ENCODE assay signal across 12 mouse cellular contexts in the genomic region with DNA sequence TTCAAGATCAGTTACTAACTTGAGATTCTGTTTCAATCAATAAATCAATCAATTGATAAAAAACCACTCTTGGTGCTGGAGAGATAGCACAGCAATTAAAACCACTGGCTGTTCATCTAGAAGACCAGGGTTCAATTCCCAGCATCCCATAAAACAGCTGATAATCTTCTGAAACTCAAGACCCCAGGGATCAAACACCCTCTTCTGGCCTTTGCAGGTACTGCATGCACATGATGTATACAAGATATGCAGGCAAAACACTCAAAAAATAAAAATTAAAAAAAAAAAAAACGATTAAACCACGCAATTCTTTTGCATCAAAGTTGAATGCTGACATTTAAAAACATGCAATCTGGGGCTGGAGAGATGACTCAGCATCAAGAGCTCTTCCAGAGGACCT. TPM values are rescaled to one million over a fixed set of nuclear protein-coding genes. Genes with fewer than 3 reads are reported as not detected.
A peak's percentile ranks its signal among the peaks of the same experiment; 100 is the strongest.
DNase-seq lines count a peak whose midpoint lies in the region; ATAC-seq and TF ChIP-seq lines count a peak whose summit lies in the region.
"Had no signal": no experiment of that assay in that cellular context is flagged by ENCODE, and none has a peak within 500 bp of the region (broad histone marks: within the 10 kb centered on the region; RNA-seq: fewer than 3 reads in every experiment).

No protein-coding gene starts in this region.

- H3K9me3 ChIP-seq in forebrain, postnatal 0 days (ENCODE audit: low read length) = no peaks in the 10 kb centered on the region
- no peaks in the 10 kb centered on the region for H3K9me3 ChIP-seq in forebrain, embryonic 14.5 days (replicated peaks; ENCODE audit: control insufficient read depth, low read length)
- peaks cover 9% of the 10 kb centered on the region for H3K9me3 ChIP-seq in lung, embryonic 14.5 days (ENCODE audit: low read depth, low read length)
- peaks cover 5% of the 10 kb centered on the region for H3K9me3 ChIP-seq in E14TG2a.4 (ENCODE audit: low read length)

- ATAC-seq in forebrain, postnatal 0 days = no peak
- ATAC-seq in forebrain, embryonic 14.5 days = no peak
- no peak for ATAC-seq in lung, embryonic 14.5 days (ENCODE audit: insufficient read depth)
- ATAC-seq: Patski had no signal

- H3K4me1 ChIP-seq in forebrain, postnatal 0 days (ENCODE audit: insufficient read depth) = 0 out of 2 replicates have a peak, but pooled peaks cover 7% of the 10 kb centered on the region
- peaks cover 6% of the 10 kb centered on the region; the same call in 1 of the 2 replicates for H3K4me1 ChIP-seq in forebrain, embryonic 14.5 days (ENCODE audit: control insufficient read depth, insufficient read depth, low read length)
- no peaks in the 10 kb centered on the region for H3K4me1 ChIP-seq in lung, embryonic 14.5 days (ENCODE audit: insufficient read depth)
- peaks cover 48% of the 10 kb centered on the region for H3K4me1 ChIP-seq in E14TG2a.4 (replicated peaks; ENCODE audit: low read depth, low read length)

- no peak overlapping the region for H3K27ac ChIP-seq in forebrain, postnatal 0 days (ENCODE audit: low read depth, low read length)
- no peak overlapping the region for H3K27ac ChIP-seq in forebrain, embryonic 14.5 days (ENCODE audit: low read depth, low read length)
- H3K27ac ChIP-seq in lung, embryonic 14.5 days (ENCODE audit: low read depth) = no peak overlapping the region
- H3K27ac ChIP-seq: hindbrain, embryonic 12.5 days; limb, embryonic 15.5 days had no signal

- DNase-seq in forebrain, postnatal 0 days = no peak
- DNase-seq in forebrain, embryonic 14.5 days (ENCODE audit: low spot score) = no peak
- peak; percentile 39 for DNase-seq in lung, embryonic 14.5 days
- DNase-seq in lung, postnatal 4 days = no peak
- peak; percentile 43 for DNase-seq in naive thymus-derived CD4-positive, alpha-beta T cell, adult 2 months (ENCODE audit: low read depth)
- no peak for DNase-seq in frontal cortex, postnatal 36 days (ENCODE audit: low spot score in 2 of 2)
- DNase-seq in right cerebral cortex, postnatal 25 days = no peak
- DNase-seq: cerebellum, adult 9-11 months had no signal

- 97% methylated on average over 2 of the region's 2 CpGs for WGBS in forebrain, postnatal 0 days
- WGBS in forebrain, embryonic 14.5 days = 96% methylated on average over 2 of the region's 2 CpGs
- 94% methylated on average over 2 of the region's 2 CpGs for WGBS in lung, embryonic 14.5 days

- H3K36me3 ChIP-seq in forebrain, postnatal 0 days (ENCODE audit: insufficient read depth) = peaks cover 20% of the 10 kb centered on the region
- H3K36me3 ChIP-seq in forebrain, embryonic 14.5 days (ENCODE audit: control insufficient read depth, insufficient read depth, low read length) = peaks cover 43% of the 10 kb centered on the region
- peaks cover 49% of the 10 kb centered on the region for H3K36me3 ChIP-seq in lung, embryonic 14.5 days (ENCODE audit: insufficient read depth)
- peaks cover 55% of the 10 kb centered on the region for H3K36me3 ChIP-seq in E14TG2a.4 (ENCODE audit: insufficient read depth, low read length)

- TF ChIP-seq CTCF in forebrain, postnatal 0 days (IDR thresholded peaks at IDR 0.05; ENCODE audit: low read depth) = peak; percentile 37
- TF ChIP-seq CTCF in lung, embryonic 14.5 days (IDR thresholded peaks at IDR 0.05; ENCODE audit: low read depth) = 0 out of 2 replicates have a peak, but pooled peaks have one; percentile 18
- TF ChIP-seq CTCF in E14TG2a.4 (conservative IDR thresholded peaks at IDR 0.05; ENCODE audit: low read length) = peak; percentile 66

- H3K27me3 ChIP-seq in forebrain, postnatal 0 days (ENCODE audit: insufficient read depth, low read length) = no peaks in the 10 kb centered on the region
- no peaks in the 10 kb centered on the region for H3K27me3 ChIP-seq in forebrain, embryonic 14.5 days (replicated peaks; ENCODE audit: control insufficient read depth, insufficient read depth, low read length)
- H3K27me3 ChIP-seq in lung, embryonic 14.5 days (ENCODE audit: insufficient read depth, low read length) = no peaks in the 10 kb centered on the region
- no peaks in the 10 kb centered on the region for H3K27me3 ChIP-seq in E14TG2a.4 (ENCODE audit: insufficient read depth, low read length)
- H3K27me3 ChIP-seq: hindbrain, embryonic 12.5 days; limb, embryonic 15.5 days; Patski had no signal

- H3K4me2 ChIP-seq in forebrain, postnatal 0 days (ENCODE audit: low read depth) = no peak overlapping the region
- no peak overlapping the region for H3K4me2 ChIP-seq in forebrain, embryonic 14.5 days (ENCODE audit: low read length)
- no peak overlapping the region; the same call in 1 of the 2 replicates for H3K4me2 ChIP-seq in lung, embryonic 14.5 days

- H3K9ac ChIP-seq in forebrain, postnatal 0 days = no peak overlapping the region
- H3K9ac ChIP-seq in forebrain, embryonic 14.5 days (ENCODE audit: low read length) = no peak overlapping the region
- H3K9ac ChIP-seq in lung, embryonic 14.5 days = no peak overlapping the region
- H3K9ac ChIP-seq: hindbrain, embryonic 12.5 days; limb, embryonic 15.5 days had no signal

- H3K4me3 ChIP-seq in forebrain, postnatal 0 days (ENCODE audit: low read depth, low read length) = no peak overlapping the region
- H3K4me3 ChIP-seq in forebrain, embryonic 14.5 days (ENCODE audit: low read depth, low read length) = no peak overlapping the region
- H3K4me3 ChIP-seq in lung, embryonic 14.5 days (ENCODE audit: low read depth, low read length) = no peak overlapping the region
- no peak overlapping the region for H3K4me3 ChIP-seq in E14TG2a.4 (replicated peaks; ENCODE audit: low read length)
- H3K4me3 ChIP-seq: hindbrain, embryonic 12.5 days; limb, embryonic 15.5 days had no signal

RNA-seq across cellular contexts. Expression of gene Ccnf, which starts 2.6 kb away (rescaled TPM):
- total RNA-seq in forebrain, postnatal 0 days (2014; rRNA removed) = 6.2 and 7.4 TPM in 2 replicates
- polyA plus RNA-seq in forebrain, postnatal 0 days (2015; fragmentation: Nextera tagmentation; extraction: Ambion mirVana) = 4.1 and 6.9 TPM in 2 replicates
- 31.8 and 34.3 TPM in 2 replicates for polyA plus RNA-seq in forebrain, embryonic 14.5 days (2014; fragmentation: Nextera tagmentation; extraction: Ambion mirVana)
- 79.3 and 81.1 TPM in 2 replicates for polyA plus RNA-seq in lung, embryonic 14.5 days (2014; fragmentation: Nextera tagmentation; extraction: Ambion mirVana)

RNA-seq across cellular contexts. Expression of gene Tedc2, which starts 28.0 kb away (rescaled TPM):
- total RNA-seq in forebrain, postnatal 0 days (2014; rRNA removed) = 19.7 and 20.1 TPM in 2 replicates
- 9.6 and 10.0 TPM in 2 replicates for polyA plus RNA-seq in forebrain, postnatal 0 days (2015; fragmentation: Nextera tagmentation; extraction: Ambion mirVana)
- polyA plus RNA-seq in forebrain, embryonic 14.5 days (2014; fragmentation: Nextera tagmentation; extraction: Ambion mirVana) = 11.0 and 12.5 TPM in 2 replicates
- 14.5 and 15.2 TPM in 2 replicates for polyA plus RNA-seq in lung, embryonic 14.5 days (2014; fragmentation: Nextera tagmentation; extraction: Ambion mirVana)

RNA-seq across cellular contexts. Expression of gene Ntn3, which starts 39.3 kb away (rescaled TPM):
- 18.3 and 19.6 TPM in 2 replicates for total RNA-seq in forebrain, postnatal 0 days (2014; rRNA removed)
- polyA plus RNA-seq in forebrain, postnatal 0 days (2015; fragmentation: Nextera tagmentation; extraction: Ambion mirVana) = 2.9 and 4.0 TPM in 2 replicates
- polyA plus RNA-seq in forebrain, embryonic 14.5 days (2014; fragmentation: Nextera tagmentation; extraction: Ambion mirVana) = 2.6 and 3.0 TPM in 2 replicates
- 8.2 and 10.3 TPM in 2 replicates for polyA plus RNA-seq in lung, embryonic 14.5 days (2014; fragmentation: Nextera tagmentation; extraction: Ambion mirVana)

RNA-seq across cellular contexts. Expression of gene Tbc1d24, which starts 43.3 kb away (rescaled TPM):
- 94.5 and 113 TPM in 2 replicates for total RNA-seq in forebrain, postnatal 0 days (2014; rRNA removed)
- polyA plus RNA-seq in forebrain, postnatal 0 days (2015; fragmentation: Nextera tagmentation; extraction: Ambion mirVana) = 15.7 and 23.5 TPM in 2 replicates
- polyA plus RNA-seq in forebrain, embryonic 14.5 days (2014; fragmentation: Nextera tagmentation; extraction: Ambion mirVana) = 10.5 and 15.0 TPM in 2 replicates
- polyA plus RNA-seq in lung, embryonic 14.5 days (2014; fragmentation: Nextera tagmentation; extraction: Ambion mirVana) = 6.4 and 7.0 TPM in 2 replicates

Comparison
In these comparisons a context has a peak if more than half of its experiments do, and no peak if none do; other contexts are left out.
1. DNase-seq: peak in lung, embryonic 14.5 days (single experiment) and naive thymus-derived CD4-positive, alpha-beta T cell, adult 2 months (single experiment); none in forebrain, postnatal 0 days (single experiment), forebrain, embryonic 14.5 days (single experiment), lung, postnatal 4 days (0 of 2), frontal cortex, postnatal 36 days (0 of 2) and right cerebral cortex, postnatal 25 days (single experiment).
2. Peak in every context shown above with its lines, with median percentiles within 50 percentile points of each other: CTCF ChIP-seq.